Mouse (Mus musculus): ENCODE results near the gene Fgf12. TPM values are rescaled to one million over a fixed set of nuclear protein-coding genes. Genes with fewer than 3 reads are reported as not detected.

Gene Fgf12
- 10 to 100 TPM; 17.2 to 20.0 TPM for total RNA-seq (2021)

- DNase-seq (ENCODE audit: low spot score): no peak
- intact Hi-C loops (cut with DNase I): no loop called here
Measured at GRCm38 (mm10) chr16:28752638-28753118, at the start of gene Fgf12. Gene Fgf12, minus strand, starts transcription at chr16:28753068.

- intact Hi-C loops (cut with DNase I): loop anchor here (2.0 to 5.0 kb wide), 2 partner anchors 200 to 276 kb away; no protein-coding TSS in a partner anchor
- DNase-seq (ENCODE audit: low spot score): no peak
Measured at GRCm38 (mm10) chr16:28793115-28793514, 40.2 kb upstream of the Fgf12 start.

GRCm38 (mm10) chr16:28770276-28770675 is 17.4 kb upstream of the Fgf12 start:
- intact Hi-C loops (cut with DNase I): no loop called here

GRCm38 (mm10) chr16:28761417-28761976 is 8.6 kb upstream of the Fgf12 start:
- no peak for DNase-seq (ENCODE audit: low spot score)
- intact Hi-C loops (cut with DNase I): no loop called here

More at GRCm38 (mm10) chr16:28770276-28770675, 17.4 kb upstream of the Fgf12 start:
- DNase-seq (ENCODE audit: low spot score): no peak

- peak; percentile 4 for DNase-seq (ENCODE audit: low spot score)
- intact Hi-C loops (cut with DNase I): no loop called here
Measured at GRCm38 (mm10) chr16:28753124-28753917, 453 bp upstream of the Fgf12 start.

GRCm38 (mm10) chr16:28734461-28734860 is 18.4 kb downstream of the Fgf12 start:
- intact Hi-C loops (cut with DNase I): no loop called here
- no peak for DNase-seq (ENCODE audit: low spot score)

- intact Hi-C loops (cut with DNase I): no loop called here
- no peak for DNase-seq (ENCODE audit: low spot score)
Measured at GRCm38 (mm10) chr16:28726792-28727191, 26.1 kb downstream of the Fgf12 start.

GRCm38 (mm10) chr16:28706623-28707022 is 46.2 kb downstream of the Fgf12 start:
- DNase-seq (ENCODE audit: low spot score): no peak
- intact Hi-C loops (cut with DNase I): no loop called here

GRCm38 (mm10) chr16:28700346-28700745 is 52.5 kb downstream of the Fgf12 start:
- intact Hi-C loops (cut with DNase I): no loop called here
- DNase-seq (ENCODE audit: low spot score): no peak

- DNase-seq (ENCODE audit: low spot score): no peak
- intact Hi-C loops (cut with DNase I): no loop called here
Measured at GRCm38 (mm10) chr16:28696851-28697250, 56.0 kb downstream of the Fgf12 start.

- intact Hi-C loops (cut with DNase I): no loop called here
- no peak for DNase-seq (ENCODE audit: low spot score)
Measured at GRCm38 (mm10) chr16:28694113-28694899, 58.6 kb downstream of the Fgf12 start.

- intact Hi-C loops (cut with DNase I): no loop called here
- DNase-seq (ENCODE audit: low spot score): no peak
Measured at GRCm38 (mm10) chr16:28688861-28689385, 63.9 kb downstream of the Fgf12 start.

- no peak for DNase-seq (ENCODE audit: low spot score)
- intact Hi-C loops (cut with DNase I): no loop called here
Measured at GRCm38 (mm10) chr16:28681625-28682024, 71.2 kb downstream of the Fgf12 start.

- no peak for DNase-seq (ENCODE audit: low spot score)
- intact Hi-C loops (cut with DNase I): no loop called here
Measured at GRCm38 (mm10) chr16:28668815-28669347, 84.0 kb downstream of the Fgf12 start.

- DNase-seq (ENCODE audit: low spot score): no peak
- intact Hi-C loops (cut with DNase I): no loop called here
Measured at GRCm38 (mm10) chr16:28652640-28653039, 100.2 kb downstream of the Fgf12 start.

- intact Hi-C loops (cut with DNase I): no loop called here
- DNase-seq (ENCODE audit: low spot score): no peak
Measured at GRCm38 (mm10) chr16:28650589-28650988, 102.3 kb downstream of the Fgf12 start.

- intact Hi-C loops (cut with DNase I): no loop called here
Measured at GRCm38 (mm10) chr16:28645030-28645429, 107.8 kb downstream of the Fgf12 start.

GRCm38 (mm10) chr16:28631721-28632120 is 121.1 kb downstream of the Fgf12 start:
- intact Hi-C loops (cut with DNase I): no loop called here
- no peak for DNase-seq (ENCODE audit: low spot score)

More at GRCm38 (mm10) chr16:28645030-28645429, 107.8 kb downstream of the Fgf12 start:
- no peak for DNase-seq (ENCODE audit: low spot score)

- intact Hi-C loops (cut with DNase I): no loop called here
- no peak for DNase-seq (ENCODE audit: low spot score)
Measured at GRCm38 (mm10) chr16:28630771-28631484, 121.9 kb downstream of the Fgf12 start.

Measured in heart, postnatal 25 days (tissue).